In the genomic region with DNA sequence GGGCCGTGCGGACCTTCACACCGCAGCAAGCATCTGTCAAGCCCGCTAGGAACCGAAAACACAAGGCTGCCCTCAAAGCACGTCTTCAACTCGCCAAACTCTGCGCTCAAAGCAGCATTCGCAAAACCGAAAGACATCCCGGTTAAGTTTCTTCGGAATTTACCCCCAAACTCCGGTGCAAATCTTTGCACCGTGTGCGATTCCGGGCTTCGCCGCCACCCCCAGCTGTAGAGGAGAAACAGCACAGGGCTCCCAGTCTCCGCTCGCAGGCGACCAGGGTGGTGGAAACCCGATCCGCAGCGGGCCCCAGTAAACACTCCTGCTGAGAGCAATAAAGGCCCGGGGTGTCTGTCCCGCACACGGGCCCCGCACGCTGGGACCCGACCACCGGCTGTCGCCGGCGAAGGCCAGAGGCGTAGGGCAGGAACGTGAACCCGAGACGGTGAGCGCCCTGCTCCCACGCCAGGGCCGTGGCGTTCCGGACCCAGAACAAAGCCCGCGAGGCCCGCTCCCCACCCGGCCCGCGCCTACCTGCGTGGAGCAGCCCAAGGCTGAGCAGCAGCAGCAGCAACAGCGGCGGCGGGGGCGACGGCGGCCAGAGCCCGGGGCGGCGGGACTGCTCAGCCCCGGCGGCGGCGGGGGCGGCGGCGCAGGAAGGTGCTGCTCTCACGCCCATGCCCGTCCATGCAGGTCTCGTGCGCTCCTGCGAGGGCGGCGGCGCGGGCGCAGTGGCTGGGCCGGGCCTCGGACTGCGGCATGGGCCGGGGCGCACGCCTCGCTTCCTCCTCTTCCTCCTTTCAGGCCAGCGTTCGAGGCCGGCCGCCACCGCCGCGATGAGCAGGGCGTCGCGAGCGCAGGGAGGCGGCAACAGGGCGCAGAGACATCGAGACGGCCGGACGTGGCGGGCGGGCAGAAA, we compare ENCODE assay signal across 8 mouse cellular contexts. TPM values are rescaled to one million over a fixed set of nuclear protein-coding genes. Genes with fewer than 3 reads are reported as not detected.
DNase-seq lines count a peak whose midpoint lies in the region; ATAC-seq lines count a peak whose summit lies in the region.

No protein-coding gene starts in this region.

- intact Hi-C loops in left cerebral cortex, postnatal 36 days (cut with DNase I): loop anchor here (2.0 to 5.0 kb wide), 2 partner anchors 21 to 842 kb away; no protein-coding TSS in a partner anchor

- no peaks in the 10 kb centered on the region; the same call in none of the 2 replicates for H3K9me3 ChIP-seq in forebrain, embryonic 10.5 days
- H3K9me3 ChIP-seq in hindbrain, embryonic 10.5 days: no peaks in the 10 kb centered on the region
- no peaks in the 10 kb centered on the region for H3K9me3 ChIP-seq in midbrain, embryonic 15.5 days
- H3K9me3 ChIP-seq in stomach, embryonic 16.5 days (replicated peaks; ENCODE audit: control insufficient read depth, low read length): no peaks in the 10 kb centered on the region

- peaks cover 6% of the 10 kb centered on the region for H3K36me3 ChIP-seq in forebrain, embryonic 10.5 days (replicated peaks)
- H3K36me3 ChIP-seq in hindbrain, embryonic 10.5 days: peaks cover 9% of the 10 kb centered on the region
- no peaks in the 10 kb centered on the region for H3K36me3 ChIP-seq in midbrain, embryonic 15.5 days (replicated peaks)
- no peaks in the 10 kb centered on the region for H3K36me3 ChIP-seq in stomach, embryonic 16.5 days (ENCODE audit: control insufficient read depth, insufficient read depth, low read length)

- peak; percentile 59 for DNase-seq in layer of hippocampus, adult 11-12 months (ENCODE audit: low spot score)
- DNase-seq in layer of hippocampus, adult 9-10 months (ENCODE audit: low spot score): no peak
- peak; percentile 77 for DNase-seq in adrenal gland, adult 2 months
- DNase-seq in forebrain, embryonic 10.5 days (ENCODE audit: extremely low spot score, low spot score): peak; percentile 56
- peak; percentile 69 for DNase-seq in hindbrain, embryonic 10.5 days (ENCODE audit: low spot score)
- peak; percentile 65 to 77 for DNase-seq in left cerebral cortex, postnatal 36 days (ENCODE audit: low spot score in 2 of 2)

- H3K4me1 ChIP-seq in forebrain, embryonic 10.5 days: peaks cover 63% of the 10 kb centered on the region
- peaks cover 57% of the 10 kb centered on the region for H3K4me1 ChIP-seq in hindbrain, embryonic 10.5 days (replicated peaks)
- H3K4me1 ChIP-seq in midbrain, embryonic 15.5 days: peaks cover 65% of the 10 kb centered on the region
- H3K4me1 ChIP-seq in stomach, embryonic 16.5 days (ENCODE audit: control insufficient read depth, insufficient read depth, low read length): peaks cover 24% of the 10 kb centered on the region

- peaks cover 20% of the 10 kb centered on the region for H3K27me3 ChIP-seq in forebrain, embryonic 10.5 days (ENCODE audit: poor library complexity, severe bottlenecking)
- H3K27me3 ChIP-seq in hindbrain, embryonic 10.5 days (ENCODE audit: insufficient read depth, poor library complexity, severe bottlenecking): peaks cover 6% of the 10 kb centered on the region; the same call in 1 of the 2 replicates
- H3K27me3 ChIP-seq in midbrain, embryonic 15.5 days (replicated peaks): no peaks in the 10 kb centered on the region
- no peaks in the 10 kb centered on the region for H3K27me3 ChIP-seq in stomach, embryonic 16.5 days (ENCODE audit: control insufficient read depth, insufficient read depth, low read length)

- WGBS in forebrain, embryonic 10.5 days: under 1% methylated on average over 102 of the region's 102 CpGs
- WGBS in hindbrain, embryonic 10.5 days: under 1% methylated on average over 101 of the region's 102 CpGs
- under 1% methylated on average over 90 of the region's 102 CpGs for WGBS in midbrain, embryonic 15.5 days
- WGBS in stomach, embryonic 16.5 days: under 1% methylated on average over 102 of the region's 102 CpGs

- H3K4me2 ChIP-seq in midbrain, embryonic 15.5 days: peak overlapping the region; percentile 84
- H3K4me2 ChIP-seq in stomach, embryonic 16.5 days (ENCODE audit: low read depth, low read length): peak overlapping the region; percentile 80

- H3K4me3 ChIP-seq in forebrain, embryonic 10.5 days: peak overlapping the region; percentile 95
- H3K4me3 ChIP-seq in hindbrain, embryonic 10.5 days: peak overlapping the region; percentile 98
- peak overlapping the region; percentile 80 for H3K4me3 ChIP-seq in midbrain, embryonic 15.5 days
- peak overlapping the region; percentile 98 for H3K4me3 ChIP-seq in stomach, embryonic 16.5 days (replicated peaks; ENCODE audit: low read length)

- peak; percentile 68 for ATAC-seq in midbrain, embryonic 15.5 days (replicated peaks)
- ATAC-seq in stomach, embryonic 16.5 days (ENCODE audit: insufficient read depth, low FRiP score): peak; percentile 45

- H3K27ac ChIP-seq in forebrain, embryonic 10.5 days: peak overlapping the region; percentile 96
- peak overlapping the region; percentile 98 for H3K27ac ChIP-seq in hindbrain, embryonic 10.5 days
- peak overlapping the region; percentile 94 for H3K27ac ChIP-seq in midbrain, embryonic 15.5 days
- H3K27ac ChIP-seq in stomach, embryonic 16.5 days (ENCODE audit: low read length): peak overlapping the region; percentile 97

- H3K9ac ChIP-seq in midbrain, embryonic 15.5 days: peak overlapping the region; percentile 66
- H3K9ac ChIP-seq in stomach, embryonic 16.5 days (ENCODE audit: low read length): peak overlapping the region; percentile 99

RNA-seq across cellular contexts. Expression of gene Rgmb, which starts 5.1 kb away (rescaled TPM):
- total RNA-seq in adrenal gland, adult 2 months (2021): 10 to 100 TPM; 12.3 to 16.4 TPM
- 60.9 and 81.7 TPM in 2 replicates for polyA plus RNA-seq in adrenal gland, adult 2 months (2012; rRNA removed)
- polyA plus RNA-seq in forebrain, embryonic 10.5 days (2016; fragmentation: Nextera tagmentation; extraction: Ambion mirVana): 14.0 and 16.6 TPM in 2 replicates
- 29.3 and 75.7 TPM in 2 replicates for polyA plus RNA-seq in hindbrain, embryonic 10.5 days (2016; fragmentation: Nextera tagmentation; extraction: Ambion mirVana)
- 10 to 100 TPM; 66.5 to 71.9 TPM for total RNA-seq in left cerebral cortex, postnatal 36 days (2021)
- polyA plus RNA-seq in midbrain, embryonic 15.5 days (2015; fragmentation: Nextera tagmentation; extraction: Ambion mirVana): 73.1 and 76.5 TPM in 2 replicates
- polyA plus RNA-seq in stomach, embryonic 16.5 days (2015; fragmentation: Nextera tagmentation; extraction: Ambion mirVana): 30.3 and 36.6 TPM in 2 replicates
